Mouse (Mus musculus) Patski (cell line): Measurements from ENCODE around the gene Fbxo28. TPM values are rescaled to one million over a fixed set of nuclear protein-coding genes. Genes with fewer than 3 reads are reported as not detected.

Source experiments
- ATAC-seq: fragments of 100-300 bp; one replicate; pipeline ENCODE4 v1.8.0; 2021
- CTCF ChIA-PET: fragments of 350-600 bp; sonication (Branson Sonifier 250); formaldehyde crosslinking; loops from one replicate; lab custom pipeline; 2022; ENCODE audit warnings: inconsistent platforms; lab: Charles Lee
- POLR2A ChIA-PET: fragments of 350-600 bp; sonication (Branson Sonifier 250); formaldehyde crosslinking; loops from one replicate; lab custom pipeline; 2022; ENCODE audit warnings: antibody characterized with exemption, inconsistent platforms; lab: Charles Lee
- DNase-seq: peaks from one replicate; pipeline ENCODE4 v3.0.0-alpha.2; 2011; ENCODE audit warnings: low read depth, low spot score
- H3K27me3 ChIP-seq: fragments of 371-371 bp; one replicate; pipeline ENCODE4 v1.5.1; 2021
- CTCF ChIP-seq: fragments of 100-300 bp; IDR thresholded peaks from one replicate; pipeline ENCODE4 v1.5.1; 2021
- in situ Hi-C: fragments of 300-500 bp; cut with MboI; formaldehyde crosslinking; loops from 3 replicates; pipeline ENCODE4 v1.11.1; 2018; ENCODE audit warnings: low pct_unique_long_range_greater_than_20kb, mixed read lengths
- polyA plus RNA-seq: library from polyadenylated mRNA; unstranded; gene quantifications from one replicate; pipeline ENCODE4 v1.2.3, GENCODE M21; 2021

Fbxo28 gene
- polyA plus RNA-seq, 1 experiment from 2014 or later: 34.7 TPM

DNA sequence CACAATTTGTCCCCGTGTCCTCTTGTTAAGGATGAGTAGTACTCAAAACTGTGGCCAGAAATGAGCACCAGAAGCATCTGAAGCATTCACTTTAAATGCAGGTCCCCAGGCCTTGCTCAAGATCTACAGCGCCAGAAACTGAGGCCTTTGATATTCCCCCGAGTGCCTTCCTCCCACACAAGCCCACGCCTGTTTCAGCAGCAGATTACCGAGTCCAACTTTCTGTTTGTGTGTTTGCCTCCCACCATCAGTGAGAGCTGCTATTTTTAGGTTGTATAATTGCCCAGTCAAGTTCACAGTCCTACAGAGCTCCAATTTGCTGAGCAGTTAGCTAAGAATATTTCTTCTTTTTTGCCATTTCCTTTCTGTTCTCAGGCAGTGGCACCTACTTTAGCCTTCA is 5.1 kb upstream of the Fbxo28 start:
- CTCF ChIA-PET: interaction anchor here (1.2 kb wide), 1 partner anchor 9 kb away, joined by 6 read pairs; no protein-coding TSS in a partner anchor
- in situ Hi-C loops: loop anchor here (25.0 kb wide), 1 partner anchor 459 kb away; no protein-coding TSS in a partner anchor
- ATAC-seq (no peak), DNase-seq (no peak)
- H3K27me3 ChIP-seq: no peaks in the 10 kb centered on the region
- POLR2A ChIA-PET: no interaction called here
- TF ChIP-seq CTCF: no peak

DNA sequence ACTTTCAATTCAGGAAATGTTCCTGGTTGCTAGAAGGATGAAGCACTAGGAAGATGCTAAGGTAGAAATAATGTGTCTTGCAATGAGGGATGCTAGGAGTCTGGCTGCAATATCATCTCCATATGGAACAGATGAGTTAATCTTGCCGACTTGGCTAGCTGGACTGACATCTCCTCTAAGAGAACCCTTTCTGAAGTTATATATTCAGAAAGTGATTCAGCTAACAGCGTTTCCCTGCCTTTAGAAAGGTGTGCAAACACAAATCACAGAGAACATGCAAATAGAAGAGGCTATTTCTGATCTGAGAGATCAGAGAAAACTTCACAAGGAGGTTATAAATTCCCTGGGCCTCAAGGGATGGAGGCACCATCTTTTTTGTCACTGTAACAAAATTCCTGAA is 4.4 kb upstream of the Fbxo28 start:
- ATAC-seq (no peak), DNase-seq (no peak)
- ChIA-PET POLR2A (no interaction called here), CTCF (interaction anchor here (1.2 kb wide), 1 partner anchor 10 kb away, joined by 6 read pairs; no protein-coding TSS in a partner anchor)
- no peak for TF ChIP-seq CTCF
- no peaks in the 10 kb centered on the region for H3K27me3 ChIP-seq
- in situ Hi-C loops: loop anchor here (25.0 kb wide), 1 partner anchor 459 kb away; no protein-coding TSS in a partner anchor

DNA sequence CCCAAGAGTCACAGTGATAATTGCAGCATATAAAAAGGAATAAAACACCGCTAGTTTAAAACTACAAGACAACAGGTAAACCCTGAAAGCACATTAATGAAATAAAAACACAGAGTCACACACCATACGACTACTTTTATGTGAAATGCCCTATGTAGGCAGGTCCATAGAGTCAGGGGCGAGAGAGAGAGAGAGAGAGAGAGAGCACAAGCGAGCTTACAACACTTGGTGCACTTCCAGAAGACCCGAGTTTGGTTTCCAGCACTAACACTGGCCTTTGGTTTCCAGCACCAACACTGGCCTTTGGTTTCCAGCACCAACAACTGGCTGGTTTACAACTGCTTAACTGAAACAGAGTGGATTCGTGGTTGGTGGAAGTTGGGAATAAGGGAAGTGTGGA is 564 bp upstream of the Fbxo28 start:
- no peaks in the 10 kb centered on the region for H3K27me3 ChIP-seq
- CTCF ChIA-PET: interaction anchor here (0.9 kb wide), 1 partner anchor 28 kb away, joined by 3 read pairs; no protein-coding TSS in a partner anchor
- POLR2A ChIA-PET: no interaction called here
- no peak for DNase-seq
- no peak for TF ChIP-seq CTCF
- in situ Hi-C loops: loop anchor here (25.0 kb wide), 1 partner anchor 455 kb away; no protein-coding TSS in a partner anchor
- no peak for ATAC-seq

DNA sequence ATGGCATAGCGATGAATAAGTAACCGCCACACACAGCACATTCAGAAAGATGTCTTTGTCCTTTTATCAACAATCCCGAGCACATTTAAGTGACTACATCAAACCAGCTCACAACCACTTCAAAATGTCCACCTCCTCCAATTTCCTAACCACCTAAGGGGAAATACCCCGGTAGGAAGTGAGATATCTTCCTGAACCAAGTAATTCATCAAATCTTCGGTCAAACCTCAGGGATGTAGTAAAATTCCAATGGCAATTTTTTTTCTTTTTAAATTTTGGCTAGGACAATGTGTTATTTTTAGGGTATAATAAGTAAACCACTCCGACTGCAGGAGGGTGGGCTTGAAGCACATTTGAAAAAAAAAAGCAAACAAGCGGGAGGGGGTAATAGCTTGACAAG is 1.1 kb downstream of the Fbxo28 start:
- in situ Hi-C loops: loop anchor here (25.0 kb wide), 1 partner anchor 453 kb away; no protein-coding TSS in a partner anchor
- TF ChIP-seq CTCF: no peak
- H3K27me3 ChIP-seq: no peaks in the 10 kb centered on the region
- CTCF ChIA-PET: interaction anchor here (1.6 kb wide), 1 partner anchor 191 kb away, joined by 5 read pairs; no protein-coding TSS in a partner anchor
- no peak for DNase-seq
- no peak for ATAC-seq
- POLR2A ChIA-PET: no interaction called here

DNA sequence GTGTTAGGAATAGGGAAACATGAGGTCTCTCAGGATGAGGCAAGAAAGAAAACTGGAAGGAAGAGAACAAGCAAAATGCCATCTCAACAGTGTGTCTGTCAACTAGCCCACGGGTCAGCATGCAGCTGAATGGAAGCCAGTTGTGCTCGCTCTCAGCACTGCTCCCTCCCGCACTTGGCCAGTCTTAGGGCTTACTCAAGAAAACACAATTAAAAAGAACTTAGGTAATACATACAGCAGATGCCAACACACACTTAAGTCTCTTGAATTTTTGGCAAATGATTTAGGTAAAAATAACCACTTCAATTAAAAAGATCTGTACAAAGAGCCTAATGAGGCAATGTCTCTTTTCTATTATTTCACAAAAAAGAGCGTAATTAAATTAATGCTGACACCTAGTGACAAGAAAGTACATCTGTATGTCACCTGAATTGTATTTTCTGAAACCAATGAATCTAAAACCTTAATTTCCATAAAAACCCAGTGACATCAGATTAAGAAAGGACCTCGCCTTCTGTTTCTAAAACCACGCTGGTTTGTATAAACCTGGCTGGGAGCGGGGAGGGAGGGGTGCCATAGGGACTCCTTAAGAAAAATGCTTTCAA is 2.4 kb downstream of the Fbxo28 start:
- in situ Hi-C loops: loop anchor here (25.0 kb wide), 1 partner anchor 452 kb away; no protein-coding TSS in a partner anchor
- no peak for DNase-seq
- ATAC-seq: no peak
- ChIA-PET POLR2A (interaction anchor here (0.6 to 0.9 kb wide), 2 partner anchors 8 to 136 kb away, joined by 3 to 6 read pairs; no protein-coding TSS in a partner anchor), CTCF (interaction anchor here (1.6 kb wide), 1 partner anchor 189 kb away, joined by 5 read pairs; no protein-coding TSS in a partner anchor)
- TF ChIP-seq CTCF: no peak
- H3K27me3 ChIP-seq: no peaks in the 10 kb centered on the region

DNA sequence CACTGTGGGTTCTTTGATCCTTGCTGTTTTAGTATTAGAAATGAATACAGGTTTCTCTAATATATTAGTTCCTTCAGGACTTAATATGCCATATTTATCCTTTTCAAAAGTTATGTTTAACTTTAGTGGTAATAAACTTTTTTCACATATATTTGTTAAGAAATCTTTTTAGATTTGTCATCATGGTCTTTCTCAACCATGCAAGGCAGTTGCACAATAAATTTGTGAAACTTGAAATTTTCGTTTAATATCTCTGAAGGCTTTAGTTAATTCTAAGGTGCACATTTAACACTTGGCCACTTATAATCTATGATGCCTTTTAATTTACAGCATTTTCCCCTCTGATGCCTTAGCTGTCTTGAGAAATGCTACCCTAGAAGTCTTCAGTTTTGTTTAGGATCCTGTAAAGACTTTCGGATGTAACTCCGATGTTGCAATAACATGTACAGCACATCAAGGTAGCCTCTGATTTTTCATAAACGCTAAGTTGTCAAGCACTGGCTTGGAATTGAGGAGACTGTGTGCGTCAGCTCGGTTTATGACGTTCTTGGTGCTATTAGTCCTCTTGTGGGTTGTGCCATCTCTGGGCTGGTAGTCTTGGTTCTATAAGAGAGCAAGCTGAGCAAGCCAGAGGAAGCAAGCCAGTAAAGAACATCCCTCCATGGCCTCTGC is 7.5 kb downstream of the Fbxo28 start:
- POLR2A ChIA-PET: no interaction called here
- no peaks in the 10 kb centered on the region for H3K27me3 ChIP-seq
- in situ Hi-C loops: loop anchor here (25.0 kb wide), 1 partner anchor 447 kb away; no protein-coding TSS in a partner anchor
- ATAC-seq (no peak), DNase-seq (no peak)
- TF ChIP-seq CTCF: no peak
- CTCF ChIA-PET: interaction anchor here (0.9 to 1.0 kb wide), 2 partner anchors 10 to 89 kb away, joined by 3 to 4 read pairs; no protein-coding TSS in a partner anchor

- ChIA-PET POLR2A (no interaction called here), CTCF (interaction anchor here (1.0 kb wide), 1 partner anchor 91 kb away, joined by 4 read pairs; no protein-coding TSS in a partner anchor)
- no peak for DNase-seq
- no peaks in the 10 kb centered on the region for H3K27me3 ChIP-seq
- ATAC-seq: no peak
- TF ChIP-seq CTCF: no peak
- in situ Hi-C loops: loop anchor here (25.0 kb wide), 1 partner anchor 445 kb away; no protein-coding TSS in a partner anchor
Observed at GRCm38 (mm10) chr1:182332090-182333034, 9.1 kb downstream of the Fbxo28 start.

DNA sequence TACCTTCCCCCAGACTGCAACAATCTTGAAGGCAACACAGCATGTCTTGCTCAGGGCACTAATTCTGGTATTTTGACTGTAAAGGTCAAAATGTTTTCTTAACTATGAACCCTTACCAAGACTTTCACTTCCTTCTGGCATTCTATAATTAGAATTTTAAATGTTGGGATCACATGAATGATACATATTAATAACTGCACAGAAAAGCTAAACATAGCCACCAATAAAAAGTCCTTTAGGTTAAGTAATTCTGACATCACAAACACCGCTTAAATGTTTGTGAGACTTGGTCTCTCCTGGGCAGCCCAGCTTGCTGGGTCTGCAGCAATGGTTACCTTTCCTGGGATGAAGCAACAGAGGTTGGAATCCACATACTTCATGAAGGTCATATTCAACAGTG is 15.5 kb downstream of the Fbxo28 start:
- no peaks in the 10 kb centered on the region for H3K27me3 ChIP-seq
- in situ Hi-C loops: loop anchor here (25.0 kb wide), 1 partner anchor 439 kb away; no protein-coding TSS in a partner anchor
- no peak for DNase-seq
- ChIA-PET CTCF (interaction anchor here (1.2 kb wide), 1 partner anchor 17 kb away, joined by 5 read pairs; no protein-coding TSS in a partner anchor), POLR2A (no interaction called here)
- TF ChIP-seq CTCF: no peak
- no peak for ATAC-seq

DNA sequence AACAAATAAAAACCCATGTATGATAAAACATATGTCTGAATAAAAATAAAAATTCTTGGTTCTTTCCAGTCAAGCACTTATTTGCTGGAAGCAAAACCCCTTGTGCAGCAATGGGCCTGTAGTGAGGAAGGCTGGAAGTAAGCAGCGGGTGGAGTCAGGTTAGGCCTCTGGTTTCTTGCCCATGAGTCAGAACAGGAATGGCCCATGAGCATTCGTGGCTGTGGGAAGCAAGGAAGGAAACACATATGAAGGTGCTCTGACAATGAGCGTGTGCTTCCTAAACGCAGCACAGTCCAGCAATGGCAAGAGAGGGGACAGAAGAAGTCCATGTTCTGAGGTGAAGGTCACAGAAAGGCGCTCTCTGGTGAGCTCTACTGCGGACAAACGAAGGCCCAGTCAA is 16.9 kb downstream of the Fbxo28 start:
- DNase-seq (no peak), ATAC-seq (no peak)
- CTCF ChIA-PET: interaction anchor here (2.3 kb wide), 1 partner anchor 10 kb away, joined by 7 read pairs; no protein-coding TSS in a partner anchor
- TF ChIP-seq CTCF: no peak
- POLR2A ChIA-PET: no interaction called here
- H3K27me3 ChIP-seq: no peaks in the 10 kb centered on the region
- in situ Hi-C loops: no loop called here
